Mouse (Mus musculus): ENCODE measurements around the gene Olfr1199. TPM values are rescaled to one million over a fixed set of nuclear protein-coding genes. Genes with fewer than 3 reads are reported as not detected.

Gene Olfr1199
- not detected in 2 replicates for polyA plus RNA-seq (2015; fragmentation: Nextera tagmentation; extraction: Ambion mirVana)

- Histone ChIP-seq H3K4me1 (no peaks in the 10 kb centered on the region), H3K4me2 (no peak within 1 kb of the TSS), H3K9me3 (no peaks in the 10 kb centered on the region), H3K27ac (no peak within 1 kb of the TSS), H3K9ac (no peak within 1 kb of the TSS), H3K36me3 (no peaks in the 10 kb centered on the region), H3K4me3 (replicated peaks) (no peak within 1 kb of the TSS), H3K27me3 (replicated peaks) (no peaks in the 10 kb centered on the region)
- WGBS = 86% methylated on average over 2 of the region's 2 CpGs
- ATAC-seq (ENCODE audit: insufficient read depth, low FRiP score, low read depth) = no peak
Measured at GRCm38 (mm10) chr2:88760369-88760768, at the start of gene Olfr1199. TSS of gene Olfr1199 (minus strand) at chr2:88760469.

DNA sequence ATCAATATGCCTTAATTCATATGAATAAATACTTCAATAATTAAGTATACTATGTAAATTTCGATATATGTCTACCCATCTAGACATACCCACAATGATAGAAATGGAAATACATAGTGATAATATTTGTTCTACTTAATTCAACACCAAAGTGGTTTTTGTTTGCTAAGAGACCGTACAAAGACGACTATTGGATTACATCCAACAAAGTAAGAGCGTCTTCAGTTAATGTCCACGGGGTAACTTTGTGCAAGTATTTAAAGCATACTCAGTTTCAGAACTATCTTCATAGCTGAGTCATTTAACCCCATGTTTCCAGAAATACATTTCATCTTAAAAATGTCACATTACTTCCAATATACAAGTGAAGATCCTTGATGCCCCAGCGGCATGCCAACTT lies 32.5 kb upstream of the Olfr1199 start, which contains the start of gene Olfr1201:
Gene Olfr1201, plus strand, starts transcription at position 301 of the 400 bp plus-strand sequence.
- Histone ChIP-seq H3K27me3 (replicated peaks) (no peaks in the 10 kb centered on the region), H3K4me3 (replicated peaks) (no peak within 1 kb of the TSS), H3K9me3 (no peaks in the 10 kb centered on the region), H3K27ac (no peak within 1 kb of the TSS), H3K36me3 (no peaks in the 10 kb centered on the region), H3K4me2 (no peak within 1 kb of the TSS), H3K9ac (no peak within 1 kb of the TSS), H3K4me1 (no peaks in the 10 kb centered on the region)
- ATAC-seq (ENCODE audit: insufficient read depth, low FRiP score, low read depth) = no peak
- 77% methylated on average over 6 of the region's 6 CpGs for WGBS

- H3K9ac ChIP-seq = no peak within 1 kb of the TSS
- H3K27ac ChIP-seq = no peak within 1 kb of the TSS
- H3K4me2 ChIP-seq = no peak within 1 kb of the TSS
- no peaks in the 10 kb centered on the region for H3K27me3 ChIP-seq (replicated peaks)
- H3K4me1 ChIP-seq = no peaks in the 10 kb centered on the region
- WGBS = 73% methylated on average over 2 of the region's 2 CpGs
- H3K9me3 ChIP-seq = no peaks in the 10 kb centered on the region
- H3K4me3 ChIP-seq (replicated peaks) = no peak within 1 kb of the TSS
- H3K36me3 ChIP-seq = no peaks in the 10 kb centered on the region
- ATAC-seq (ENCODE audit: insufficient read depth, low FRiP score, low read depth) = no peak
Measured at GRCm38 (mm10) chr2:88770388-88770787, 10.1 kb upstream of the Olfr1199 start, which contains the start of gene Olfr1200. TSS of gene Olfr1200 (minus strand) at chr2:88770488.

GRCm38 (mm10) chr2:88751270-88751669 lies 9.0 kb downstream of the Olfr1199 start, which contains the start of gene Olfr1198:
TSS of gene Olfr1198 (minus strand) at chr2:88751370.
- H3K27ac ChIP-seq = no peak within 1 kb of the TSS
- H3K9ac ChIP-seq = no peak within 1 kb of the TSS
- ATAC-seq (ENCODE audit: insufficient read depth, low FRiP score, low read depth) = no peak
- H3K4me2 ChIP-seq = no peak within 1 kb of the TSS
- H3K4me1 ChIP-seq = no peaks in the 10 kb centered on the region
- no peaks in the 10 kb centered on the region for H3K9me3 ChIP-seq
- no peak within 1 kb of the TSS for H3K4me3 ChIP-seq (replicated peaks)
- 86% methylated on average over 2 of the region's 2 CpGs for WGBS
- no peaks in the 10 kb centered on the region for H3K36me3 ChIP-seq
- H3K27me3 ChIP-seq (replicated peaks) = no peaks in the 10 kb centered on the region

GRCm38 (mm10) chr2:88743379-88743778 lies 16.9 kb downstream of the Olfr1199 start:
- 69% methylated on average over 3 of the region's 3 CpGs for WGBS
- no peaks in the 10 kb centered on the region for H3K36me3 ChIP-seq
- no peak overlapping the region for H3K9ac ChIP-seq
- no peak overlapping the region for H3K4me3 ChIP-seq (replicated peaks)
- no peak overlapping the region for H3K27ac ChIP-seq
- H3K4me1 ChIP-seq = no peaks in the 10 kb centered on the region
- ATAC-seq (ENCODE audit: insufficient read depth, low FRiP score, low read depth) = no peak
- no peak overlapping the region for H3K4me2 ChIP-seq
- H3K9me3 ChIP-seq = no peaks in the 10 kb centered on the region
- no peaks in the 10 kb centered on the region for H3K27me3 ChIP-seq (replicated peaks)

DNA sequence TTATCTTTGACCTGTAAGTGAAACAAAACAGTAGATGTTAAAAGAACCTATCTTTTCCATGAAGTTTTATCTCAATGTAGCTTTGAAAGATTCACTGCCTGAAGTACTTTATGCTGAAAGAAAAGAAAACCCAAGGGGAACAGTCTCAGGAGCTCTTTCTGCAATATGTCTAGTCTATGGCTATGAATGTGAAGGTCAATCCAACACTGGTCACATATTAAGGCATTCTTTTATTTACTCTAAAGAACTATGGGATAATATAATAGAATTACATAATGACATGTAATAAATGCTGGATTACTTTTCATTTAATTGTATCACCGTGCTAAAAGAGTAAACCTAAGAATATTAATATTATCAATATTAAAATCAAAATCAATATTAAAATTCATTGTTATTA lies 28.0 kb downstream of the Olfr1199 start, which contains the start of gene Olfr1197:
Gene Olfr1197, minus strand, starts transcription at position 101 of the 400 bp plus-strand sequence.
- Histone ChIP-seq H3K9me3 (no peaks in the 10 kb centered on the region), H3K27me3 (replicated peaks) (no peaks in the 10 kb centered on the region), H3K4me3 (replicated peaks) (no peak within 1 kb of the TSS), H3K4me2 (no peak within 1 kb of the TSS), H3K36me3 (no peaks in the 10 kb centered on the region), H3K4me1 (no peaks in the 10 kb centered on the region), H3K27ac (no peak within 1 kb of the TSS), H3K9ac (no peak within 1 kb of the TSS)
- no peak for ATAC-seq (ENCODE audit: insufficient read depth, low FRiP score, low read depth)
- 83% methylated on average over 1 of the region's 1 CpGs for WGBS

DNA sequence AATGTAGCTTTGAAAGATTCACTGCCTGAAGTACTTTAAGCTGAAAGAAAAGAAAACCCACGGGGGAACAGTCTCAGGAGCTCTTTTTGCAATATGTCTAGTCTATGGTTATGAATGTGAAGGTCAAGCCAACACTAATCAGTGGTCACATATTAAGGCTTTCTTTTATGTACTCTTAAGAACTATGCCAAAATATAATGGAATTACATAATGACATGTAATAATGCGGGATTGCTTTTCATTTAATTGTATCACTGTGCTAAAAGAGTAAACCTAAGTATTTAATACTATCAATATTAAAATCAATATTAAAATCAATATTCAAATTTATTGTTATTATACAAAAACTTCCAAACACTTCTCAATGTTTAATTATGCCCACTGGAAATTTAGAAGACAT lies 55.8 kb downstream of the Olfr1199 start, which contains the start of gene Olfr1196:
Gene Olfr1196, minus strand, starts transcription at position 101 of the 400 bp plus-strand sequence.
- 83% methylated on average over 2 of the region's 2 CpGs for WGBS

More for the DNA sequence above, 55.8 kb downstream of the Olfr1199 start, which contains the start of gene Olfr1196:
- Histone ChIP-seq H3K9ac (no peak within 1 kb of the TSS), H3K27me3 (replicated peaks) (no peaks in the 10 kb centered on the region), H3K36me3 (no peaks in the 10 kb centered on the region), H3K9me3 (no peaks in the 10 kb centered on the region), H3K4me2 (no peak within 1 kb of the TSS), H3K4me3 (replicated peaks) (no peak within 1 kb of the TSS), H3K4me1 (no peaks in the 10 kb centered on the region), H3K27ac (no peak within 1 kb of the TSS)
- ATAC-seq (ENCODE audit: insufficient read depth, low FRiP score, low read depth) = no peak

Other genes with a start within 250 kb of the Olfr1199 start
- not detected in 2 replicates for gene Olfr1186, start 241.9 kb downstream of the Olfr1199 start, polyA plus RNA-seq (2015; fragmentation: Nextera tagmentation; extraction: Ambion mirVana)
- gene Olfr1188, start 203.5 kb downstream of the Olfr1199 start, polyA plus RNA-seq (2015; fragmentation: Nextera tagmentation; extraction: Ambion mirVana) = not detected in 2 replicates
- gene Olfr1189, start 174.0 kb downstream of the Olfr1199 start, polyA plus RNA-seq (2015; fragmentation: Nextera tagmentation; extraction: Ambion mirVana) = not detected in 2 replicates
- not detected in 2 replicates for gene Olfr1191-ps1, start 119.9 kb downstream of the Olfr1199 start, polyA plus RNA-seq (2015; fragmentation: Nextera tagmentation; extraction: Ambion mirVana)
- not detected in 2 replicates for gene Olfr1192-ps1, start 112.0 kb downstream of the Olfr1199 start, polyA plus RNA-seq (2015; fragmentation: Nextera tagmentation; extraction: Ambion mirVana)
- gene Olfr1193, start 84.8 kb downstream of the Olfr1199 start, polyA plus RNA-seq (2015; fragmentation: Nextera tagmentation; extraction: Ambion mirVana) = not detected in 2 replicates
- not detected in 2 replicates for gene Olfr1195, start 71.3 kb downstream of the Olfr1199 start, polyA plus RNA-seq (2015; fragmentation: Nextera tagmentation; extraction: Ambion mirVana)
- gene Olfr1196, start 55.9 kb downstream of the Olfr1199 start, polyA plus RNA-seq (2015; fragmentation: Nextera tagmentation; extraction: Ambion mirVana) = not detected in 2 replicates
- not detected in 2 replicates for gene Olfr1197, start 28.1 kb downstream of the Olfr1199 start, polyA plus RNA-seq (2015; fragmentation: Nextera tagmentation; extraction: Ambion mirVana)
- gene Olfr1198, start 9.1 kb downstream of the Olfr1199 start, polyA plus RNA-seq (2015; fragmentation: Nextera tagmentation; extraction: Ambion mirVana) = not detected in 2 replicates
- gene Olfr1200, start 10.0 kb upstream of the Olfr1199 start, polyA plus RNA-seq (2015; fragmentation: Nextera tagmentation; extraction: Ambion mirVana) = not detected in 2 replicates
- gene Olfr1201, start 32.6 kb upstream of the Olfr1199 start, polyA plus RNA-seq (2015; fragmentation: Nextera tagmentation; extraction: Ambion mirVana) = not detected in 2 replicates
- gene Olfr1202, start 54.0 kb upstream of the Olfr1199 start, polyA plus RNA-seq (2015; fragmentation: Nextera tagmentation; extraction: Ambion mirVana) = not detected in 2 replicates
- not detected in 2 replicates for gene Olfr1205, start 69.3 kb upstream of the Olfr1199 start, polyA plus RNA-seq (2015; fragmentation: Nextera tagmentation; extraction: Ambion mirVana)
- not detected in 2 replicates for gene Olfr1204, start 88.8 kb upstream of the Olfr1199 start, polyA plus RNA-seq (2015; fragmentation: Nextera tagmentation; extraction: Ambion mirVana)
- gene Olfr1206, start 102.8 kb upstream of the Olfr1199 start, polyA plus RNA-seq (2015; fragmentation: Nextera tagmentation; extraction: Ambion mirVana) = not detected in 2 replicates
- not detected in 2 replicates for gene Olfr1208, start 141.8 kb upstream of the Olfr1199 start, polyA plus RNA-seq (2015; fragmentation: Nextera tagmentation; extraction: Ambion mirVana)
- not detected in 2 replicates for gene Olfr1209, start 154.7 kb upstream of the Olfr1199 start, polyA plus RNA-seq (2015; fragmentation: Nextera tagmentation; extraction: Ambion mirVana)
- gene Olfr1211, start 177.6 kb upstream of the Olfr1199 start, polyA plus RNA-seq (2015; fragmentation: Nextera tagmentation; extraction: Ambion mirVana) = not detected in 2 replicates
- gene Olfr1212, start 193.5 kb upstream of the Olfr1199 start, polyA plus RNA-seq (2015; fragmentation: Nextera tagmentation; extraction: Ambion mirVana) = not detected in 2 replicates
- gene Gm13762, start 219.8 kb upstream of the Olfr1199 start, polyA plus RNA-seq (2015; fragmentation: Nextera tagmentation; extraction: Ambion mirVana) = not detected in 2 replicates
- gene Olfr1214, start 232.2 kb upstream of the Olfr1199 start, polyA plus RNA-seq (2015; fragmentation: Nextera tagmentation; extraction: Ambion mirVana) = not detected in 2 replicates
- not detected in 2 replicates for gene Olfr1215, start 246.5 kb upstream of the Olfr1199 start, polyA plus RNA-seq (2015; fragmentation: Nextera tagmentation; extraction: Ambion mirVana)